Mouse (Mus musculus) heart, embryonic 10.5 days (tissue): ENCODE results near the gene Sim2. TPM values are rescaled to one million over a fixed set of nuclear protein-coding genes. Genes with fewer than 3 reads are reported as not detected.

Experiments
- DNase-seq: peaks from one replicate; pipeline ENCODE4 v3.0.0-alpha.2; 2017; ENCODE audit warnings: low spot score
- H3K27ac ChIP-seq: fragments of 300-500 bp; sonication (generic); 2 replicates; pipeline ENCODE4 v1.5.1; 2016; ENCODE audit warnings: mild to moderate bottlenecking
- H3K27me3 ChIP-seq: fragments of 300-500 bp; sonication (generic); 2 replicates; pipeline ENCODE4 v1.6.1; 2016; ENCODE audit warnings: mild to moderate bottlenecking; ENCODE audit not compliant: poor library complexity, insufficient read depth, severe bottlenecking
- H3K36me3 ChIP-seq: fragments of 300-500 bp; sonication (generic); 2 replicates; pipeline ENCODE4 v1.6.1; 2016; ENCODE audit warnings: mild to moderate bottlenecking, moderate library complexity
- H3K4me1 ChIP-seq: fragments of 300-500 bp; sonication (generic); 2 replicates; pipeline ENCODE4 v1.6.1; 2016; ENCODE audit warnings: mild to moderate bottlenecking
- H3K4me3 ChIP-seq: fragments of 300-500 bp; sonication (generic); 2 replicates; pipeline ENCODE4 v1.5.1; 2016; ENCODE audit warnings: mild to moderate bottlenecking, moderate library complexity
- H3K9me3 ChIP-seq: fragments of 300-500 bp; sonication (generic); 2 replicates; pipeline ENCODE4 v1.6.1; 2016; ENCODE audit warnings: mild to moderate bottlenecking, moderate library complexity
- WGBS: fragments of 180-500 bp; shearing (Covaris S2); methylation state at CpG from one replicate; pipeline ENCODE4 v1.1.7; 2016; 5-methylcytosine and 5-hydroxymethylcytosine counted together
- microRNA-seq: library from miRNA; unstranded; fragments of <30 nt; microRNA quantifications from one replicate; pipeline ENCODE4, GENCODE M21; 2017
- polyA plus RNA-seq: library from polyadenylated mRNA; unstranded; fragments of >200 nt; fragmentation: Nextera tagmentation; extraction: Ambion mirVana; gene quantifications from 2 replicates; pipeline ENCODE4 v1.2.1, GENCODE M21; 2016

The Sim2 gene
- polyA plus RNA-seq, 1 experiment from 2014 or later: 0.05 TPM

DNA sequence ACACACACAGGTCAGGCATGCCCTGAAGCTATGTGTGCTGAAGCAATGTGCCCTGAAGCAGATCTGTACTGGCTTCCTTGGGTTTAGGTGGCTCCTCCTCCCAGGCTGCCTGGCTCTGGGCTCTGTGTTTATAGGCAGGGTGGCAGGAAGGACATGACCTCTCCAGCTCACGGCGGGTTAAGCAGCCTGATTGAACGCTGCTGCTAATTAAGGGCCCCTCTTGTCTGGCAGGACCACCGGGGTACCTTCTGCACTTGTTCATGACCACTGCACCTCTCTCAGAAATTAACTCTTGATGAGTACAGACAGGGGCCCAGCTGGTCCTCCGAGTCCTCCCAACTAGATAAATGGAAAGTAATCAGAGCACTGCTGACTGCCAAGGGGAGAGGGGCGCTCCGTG lies 79.5 kb downstream of the Sim2 start:
- peaks cover 33% of the 10 kb centered on the region for H3K4me1 ChIP-seq
- WGBS: 19% methylated on average over 7 of the region's 7 CpGs
- H3K27me3 ChIP-seq: no peaks in the 10 kb centered on the region; the same call in 1 of the 2 replicates
- no peaks in the 10 kb centered on the region for H3K9me3 ChIP-seq
- no peaks in the 10 kb centered on the region for H3K36me3 ChIP-seq
- peak overlapping the region; percentile 78 for H3K27ac ChIP-seq
- H3K4me3 ChIP-seq: peak overlapping the region; percentile 32
- no peak for DNase-seq

DNA sequence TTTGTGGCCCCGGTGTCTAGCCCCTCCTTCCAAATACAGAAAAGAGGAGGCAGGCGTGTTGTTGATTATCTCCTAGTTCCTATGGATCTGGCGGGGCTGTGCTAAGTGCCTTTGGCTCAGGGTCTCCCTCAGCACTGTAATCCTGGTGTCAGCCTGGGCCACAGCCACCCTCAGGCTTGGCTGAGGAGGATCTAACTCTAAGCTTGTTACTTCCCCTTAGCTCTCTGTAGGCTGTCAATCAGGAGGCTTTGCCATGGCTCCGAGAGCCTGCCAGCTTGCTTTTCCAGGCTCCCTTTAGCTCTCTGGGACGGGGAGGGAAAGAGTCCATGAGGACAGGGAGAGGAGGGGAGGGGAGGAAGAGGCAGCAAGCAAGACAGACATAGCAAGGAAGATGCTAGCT lies 80.2 kb downstream of the Sim2 start:
- no peaks in the 10 kb centered on the region for H3K9me3 ChIP-seq
- no peaks in the 10 kb centered on the region; the same call in 1 of the 2 replicates for H3K27me3 ChIP-seq
- no peaks in the 10 kb centered on the region for H3K36me3 ChIP-seq
- WGBS: 16% methylated on average over 5 of the region's 5 CpGs
- peak overlapping the region; percentile 78 for H3K27ac ChIP-seq
- peaks cover 33% of the 10 kb centered on the region for H3K4me1 ChIP-seq
- DNase-seq: no peak
- no peak overlapping the region for H3K4me3 ChIP-seq

DNA sequence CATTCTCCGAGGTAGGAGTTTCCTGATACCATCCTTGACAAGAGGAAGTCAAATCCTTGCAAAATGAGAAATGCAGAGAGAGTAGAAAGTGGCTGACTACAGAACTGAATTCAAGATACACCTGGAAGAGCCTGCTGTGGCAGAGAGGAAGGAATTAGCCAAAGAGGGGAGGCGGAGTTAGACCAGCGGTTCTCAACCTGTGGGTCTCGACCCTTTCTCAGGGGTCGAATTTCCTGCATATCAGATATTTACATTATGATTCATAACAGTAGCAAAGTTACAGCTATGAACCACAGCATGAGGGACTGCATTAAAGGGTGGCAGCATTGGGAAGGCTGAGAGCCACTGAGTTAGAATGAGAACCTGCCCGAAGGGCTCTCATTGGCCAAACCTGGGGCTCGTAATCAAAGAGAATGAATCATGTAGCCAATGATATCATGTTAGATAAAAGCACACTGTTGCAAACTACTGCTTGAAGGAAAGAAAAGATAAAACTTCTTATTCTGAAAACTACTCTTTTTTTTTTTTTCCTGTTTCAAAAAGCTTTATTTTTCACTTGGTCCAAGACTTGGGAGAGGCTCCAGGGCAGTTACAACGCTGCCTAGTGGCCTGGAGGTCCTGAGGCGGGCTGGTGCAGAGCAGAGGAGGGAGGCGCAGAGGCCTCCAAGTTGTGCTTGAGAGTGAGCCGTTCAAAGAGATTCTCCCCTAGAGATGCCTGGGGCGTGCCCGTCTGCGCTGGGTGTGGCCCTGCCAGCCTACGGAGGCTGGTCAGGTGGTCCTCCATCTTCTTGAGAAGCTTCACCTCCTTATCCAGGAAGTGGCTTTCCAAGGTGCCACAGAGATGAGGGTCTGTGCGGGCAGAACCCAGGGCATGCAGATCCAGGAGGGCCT lies 84.2 kb downstream of the Sim2 start:
- WGBS: 83% methylated on average over 16 of the region's 16 CpGs
- peaks cover 9% of the 10 kb centered on the region for H3K27me3 ChIP-seq

GRCm38 (mm10) chr16:94170218-94170617 lies 85.5 kb downstream of the Sim2 start:
- Histone ChIP-seq H3K27me3 (peaks cover 9% of the 10 kb centered on the region), H3K27ac (no peak overlapping the region), H3K9me3 (no peaks in the 10 kb centered on the region), H3K4me1 (peaks cover 3% of the 10 kb centered on the region), H3K36me3 (no peaks in the 10 kb centered on the region), H3K4me3 (no peak overlapping the region)
- DNase-seq: no peak
- 50% methylated on average over 4 of the region's 4 CpGs for WGBS

More for the DNA sequence above, 84.2 kb downstream of the Sim2 start:
- DNase-seq: no peak
- H3K36me3 ChIP-seq: no peaks in the 10 kb centered on the region
- peaks cover 16% of the 10 kb centered on the region for H3K4me1 ChIP-seq
- no peak overlapping the region for H3K4me3 ChIP-seq
- H3K27ac ChIP-seq: no peak overlapping the region
- no peaks in the 10 kb centered on the region for H3K9me3 ChIP-seq

- 83% methylated on average over 1 of the region's 1 CpGs for WGBS
- peaks cover 32% of the 10 kb centered on the region for H3K27me3 ChIP-seq
- H3K9me3 ChIP-seq: no peaks in the 10 kb centered on the region
- no peak overlapping the region for H3K4me3 ChIP-seq
- no peaks in the 10 kb centered on the region for H3K36me3 ChIP-seq
- H3K4me1 ChIP-seq: no peaks in the 10 kb centered on the region; the same call in 1 of the 2 replicates
- no peak overlapping the region for H3K27ac ChIP-seq
- no peak for DNase-seq
Observed at GRCm38 (mm10) chr16:94173361-94173760, 88.6 kb downstream of the Sim2 start.

DNA sequence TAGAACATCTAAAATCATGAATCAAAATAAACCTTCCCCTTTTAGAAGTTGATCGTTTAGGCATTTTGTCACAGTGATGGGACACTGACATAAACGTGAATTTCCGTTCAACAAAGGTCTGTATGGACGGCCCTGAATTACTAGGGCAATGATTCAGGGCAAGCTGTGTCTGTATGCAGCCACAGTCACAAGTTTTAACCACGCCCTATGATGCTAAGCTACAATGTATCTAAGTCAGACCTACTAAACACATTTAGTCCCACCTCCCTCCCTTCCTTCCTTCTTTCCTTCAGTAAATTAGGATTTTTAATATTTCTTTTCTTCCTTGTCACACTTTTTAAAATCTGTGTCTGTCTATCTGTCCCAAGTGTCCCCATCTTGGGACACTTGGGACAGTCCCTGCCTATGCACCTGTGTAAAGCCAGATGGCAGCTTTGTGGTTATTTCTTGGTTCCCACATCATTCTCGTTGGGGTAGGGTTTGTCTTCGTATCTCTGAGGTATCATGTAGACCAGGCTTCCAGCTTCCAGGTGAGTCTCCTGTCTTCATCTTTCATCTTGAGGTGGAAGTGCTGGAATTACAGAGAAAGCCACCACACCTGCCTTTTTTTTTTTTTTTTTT lies 90.7 kb downstream of the Sim2 start:
- WGBS: 83% methylated on average over 7 of the region's 7 CpGs
- H3K9me3 ChIP-seq: no peaks in the 10 kb centered on the region

More for the DNA sequence above, 90.7 kb downstream of the Sim2 start:
- H3K4me3 ChIP-seq: no peak overlapping the region
- peaks cover 13% of the 10 kb centered on the region for H3K4me1 ChIP-seq
- H3K36me3 ChIP-seq: no peaks in the 10 kb centered on the region
- DNase-seq: no peak
- no peak overlapping the region for H3K27ac ChIP-seq
- H3K27me3 ChIP-seq: peaks cover 52% of the 10 kb centered on the region; the same call in 1 of the 2 replicates

Small RNA genes lying within 50 kb of the gene (microRNA-seq; reads per million reads assigned to microRNA genes)
- not detected for gene Gm23062

Other genes with a start within 250 kb of the Sim2 start
- gene Chaf1b, start 201.0 kb upstream of the Sim2 start, polyA plus RNA-seq: 70.5 and 89.2 TPM in 2 replicates
- gene Cldn14, start 76.1 kb upstream of the Sim2 start, polyA plus RNA-seq: not detected in 2 replicates
- gene Hlcs, start 228.6 kb downstream of the Sim2 start, polyA plus RNA-seq: 10.8 and 11.0 TPM in 2 replicates
- gene Ripply3, start 243.5 kb downstream of the Sim2 start, polyA plus RNA-seq: 4.3 and 8.1 TPM in 2 replicates